Mouse (Mus musculus): Measurements from ENCODE around the gene Bcl11a. TPM values are rescaled to one million over a fixed set of nuclear protein-coding genes. Genes with fewer than 3 reads are reported as not detected.
A peak's percentile ranks its signal among the peaks of the same experiment; 100 is the strongest.

Bcl11a gene
- total RNA-seq, 1 experiment = 3.1 TPM

- H3K36me3 ChIP-seq (ENCODE audit: control insufficient read depth, insufficient read depth, low read length, poor library complexity, severe bottlenecking) = no peaks in the 10 kb centered on the region
- peak overlapping the region; percentile 50; the same call in 1 of the 2 replicates for H3K9ac ChIP-seq (ENCODE audit: insufficient read depth, low read depth, low read length, poor library complexity, severe bottlenecking)
- no peak for DNase-seq (ENCODE audit: low read depth, low spot score)
- H3K27ac ChIP-seq (ENCODE audit: insufficient read depth, low read depth, low read length, poor library complexity, severe bottlenecking) = no peak overlapping the region
- H3K4me3 ChIP-seq (ENCODE audit: insufficient read depth in 1 of 2, low read depth in 1 of 2, low read length in 2 of 2, poor library complexity in 1 of 2, severe bottlenecking in 1 of 2) = peak overlapping the region; percentile 54 to 65
- H3K9me3 ChIP-seq (ENCODE audit: control insufficient read depth, insufficient read depth, low read depth, low read length) = no peaks in the 10 kb centered on the region
- in situ Hi-C loops (cut with MboI; ENCODE audit: low sequenced_read_pairs in 2 of 2, unreplicated experiment in 2 of 2) = no loop called here
- H3K4me1 ChIP-seq (ENCODE audit: control insufficient read depth in 2 of 2, insufficient read depth in 2 of 2, low read length in 2 of 2, poor library complexity in 1 of 2) = peaks cover 0 to 2% of the 10 kb centered on the region in 2 experiments; a peak in 2 of 4 replicates
- TF ChIP-seq MAFK (IDR thresholded peaks at IDR 0.05; ENCODE audit: insufficient read depth, low read depth, low read length) (no peak), ZC3H11A (IDR thresholded peaks at IDR 0.05; ENCODE audit: borderline replicate concordance, low read depth, low read length) (no peak), ZNF384 (IDR thresholded peaks at IDR 0.05; ENCODE audit: low read depth, low read length) (no peak)
Observed at GRCm38 (mm10) chr11:24078706-24079316, 955 bp downstream of the Bcl11a start.

GRCm38 (mm10) chr11:24079392-24080391 is 1.8 kb downstream of the Bcl11a start:
- Histone ChIP-seq H3K9ac (ENCODE audit: insufficient read depth, low read depth, low read length, poor library complexity, severe bottlenecking) (peak overlapping the region; percentile 51; the same call in 1 of the 2 replicates), H3K9me3 (ENCODE audit: control insufficient read depth, insufficient read depth, low read depth, low read length) (no peaks in the 10 kb centered on the region), H3K4me3 (ENCODE audit: insufficient read depth in 1 of 2, low read depth in 1 of 2, low read length in 2 of 2, poor library complexity in 1 of 2, severe bottlenecking in 1 of 2) (peak overlapping the region; percentile 54 to 67; a peak in 2 of 4 replicates), H3K36me3 (ENCODE audit: control insufficient read depth, insufficient read depth, low read length, poor library complexity, severe bottlenecking) (no peaks in the 10 kb centered on the region; the same call in 1 of the 2 replicates), H3K27ac (ENCODE audit: insufficient read depth, low read depth, low read length, poor library complexity, severe bottlenecking) (no peak overlapping the region), H3K4me1 (ENCODE audit: control insufficient read depth in 2 of 2, insufficient read depth in 2 of 2, low read length in 2 of 2, poor library complexity in 1 of 2) (peaks cover 2% of the 10 kb centered on the region in 2 experiments; a peak in 3 of 4 replicates)
- no peak for DNase-seq (ENCODE audit: low read depth, low spot score)
- in situ Hi-C loops (cut with MboI; ENCODE audit: low sequenced_read_pairs in 2 of 2, unreplicated experiment in 2 of 2) = no loop called here
- no peak for TF ChIP-seq CHD2 (IDR thresholded peaks at IDR 0.05; ENCODE audit: low read depth, low read length)
- no peak for TF ChIP-seq ZC3H11A (IDR thresholded peaks at IDR 0.05; ENCODE audit: borderline replicate concordance, low read depth, low read length)

- Histone ChIP-seq H3K4me3 (ENCODE audit: insufficient read depth in 1 of 2, low read depth in 1 of 2, low read length in 2 of 2, poor library complexity in 1 of 2, severe bottlenecking in 1 of 2) (peak overlapping the region; percentile 54 to 67), H3K9me3 (ENCODE audit: control insufficient read depth, insufficient read depth, low read depth, low read length) (no peaks in the 10 kb centered on the region), H3K4me1 (ENCODE audit: control insufficient read depth in 2 of 2, insufficient read depth in 2 of 2, low read length in 2 of 2, poor library complexity in 1 of 2) (peaks cover 0 to 2% of the 10 kb centered on the region in 2 experiments; a peak in 2 of 4 replicates), H3K36me3 (ENCODE audit: control insufficient read depth, insufficient read depth, low read length, poor library complexity, severe bottlenecking) (no peaks in the 10 kb centered on the region; the same call in 1 of the 2 replicates), H3K9ac (ENCODE audit: insufficient read depth, low read depth, low read length, poor library complexity, severe bottlenecking) (peak overlapping the region; percentile 55), H3K27ac (ENCODE audit: insufficient read depth, low read depth, low read length, poor library complexity, severe bottlenecking) (no peak overlapping the region; the same call in 1 of the 2 replicates)
- in situ Hi-C loops (cut with MboI; ENCODE audit: low sequenced_read_pairs in 2 of 2, unreplicated experiment in 2 of 2) = no loop called here
- TF ChIP-seq ZC3H11A (IDR thresholded peaks at IDR 0.05; ENCODE audit: borderline replicate concordance, low read depth, low read length) (no peak), CHD2 (IDR thresholded peaks at IDR 0.05; ENCODE audit: low read depth, low read length) (no peak), ZNF384 (IDR thresholded peaks at IDR 0.05; ENCODE audit: low read depth, low read length) (no peak), MAFK (IDR thresholded peaks at IDR 0.05; ENCODE audit: insufficient read depth, low read depth, low read length) (no peak), HCFC1 (IDR thresholded peaks at IDR 0.05; ENCODE audit: borderline replicate concordance, insufficient read depth, low read length) (no peak)
- DNase-seq (ENCODE audit: low read depth, low spot score) = no peak
Observed at GRCm38 (mm10) chr11:24080541-24080940, 2.7 kb downstream of the Bcl11a start.

GRCm38 (mm10) chr11:24081016-24081686 is 3.3 kb downstream of the Bcl11a start:
- no peak for TF ChIP-seq CHD2 (IDR thresholded peaks at IDR 0.05; ENCODE audit: low read depth, low read length)
- no peak for TF ChIP-seq ZNF384 (IDR thresholded peaks at IDR 0.05; ENCODE audit: low read depth, low read length)
- TF ChIP-seq MAFK (IDR thresholded peaks at IDR 0.05; ENCODE audit: insufficient read depth, low read depth, low read length) = no peak
- TF ChIP-seq HCFC1 (IDR thresholded peaks at IDR 0.05; ENCODE audit: borderline replicate concordance, insufficient read depth, low read length) = no peak
- no peak for TF ChIP-seq ZC3H11A (IDR thresholded peaks at IDR 0.05; ENCODE audit: borderline replicate concordance, low read depth, low read length)
- H3K9ac ChIP-seq (ENCODE audit: insufficient read depth, low read depth, low read length, poor library complexity, severe bottlenecking) = peak overlapping the region; percentile 55; the same call in 1 of the 2 replicates
- H3K9me3 ChIP-seq (ENCODE audit: control insufficient read depth, insufficient read depth, low read depth, low read length) = no peaks in the 10 kb centered on the region
- peak overlapping the region; percentile 54 to 67 for H3K4me3 ChIP-seq (ENCODE audit: insufficient read depth in 1 of 2, low read depth in 1 of 2, low read length in 2 of 2, poor library complexity in 1 of 2, severe bottlenecking in 1 of 2)
- H3K27ac ChIP-seq (ENCODE audit: insufficient read depth, low read depth, low read length, poor library complexity, severe bottlenecking) = no peak overlapping the region
- H3K36me3 ChIP-seq (ENCODE audit: control insufficient read depth, insufficient read depth, low read length, poor library complexity, severe bottlenecking) = no peaks in the 10 kb centered on the region; the same call in 1 of the 2 replicates
- H3K4me1 ChIP-seq (ENCODE audit: control insufficient read depth in 2 of 2, insufficient read depth in 2 of 2, low read length in 2 of 2, poor library complexity in 1 of 2) = peaks cover 0 to 5% of the 10 kb centered on the region in 2 experiments; a peak in 2 of 4 replicates
- peak; percentile 49 for DNase-seq (ENCODE audit: low read depth, low spot score)
- in situ Hi-C loops (cut with MboI; ENCODE audit: low sequenced_read_pairs in 2 of 2, unreplicated experiment in 2 of 2) = no loop called here

All from ES-E14 (cell line).